Comparison of ENCODE assay signal across 19 mouse cellular contexts in genomic region chr1:66865633-66866032, GRCm38 (mm10). TPM values are rescaled to one million over a fixed set of nuclear protein-coding genes. Genes with fewer than 3 reads are reported as not detected.
DNase-seq lines count a peak whose midpoint lies in the region; ATAC-seq and TF ChIP-seq lines count a peak whose summit lies in the region.
"Had no signal": no experiment of that assay in that cellular context is flagged by ENCODE, and none has a peak within 500 bp of the region (broad histone marks: within the 10 kb centered on the region; RNA-seq: fewer than 3 reads in every experiment).

No protein-coding gene starts in this region.

- no peak overlapping the region for H3K9ac ChIP-seq in heart, adult 2 months (ENCODE audit: low read depth, low read length)
- H3K9ac ChIP-seq in heart, embryonic 13.5 days = no peak overlapping the region
- H3K9ac ChIP-seq in heart, postnatal 0 days (replicated peaks; ENCODE audit: low read depth, low read length) = no peak overlapping the region
- H3K9ac ChIP-seq: embryonic facial prominence, embryonic 12.5 days; forebrain, embryonic 15.5 days; hindbrain, embryonic 13.5 days; kidney, embryonic 15.5 days had no signal

- H3K27ac ChIP-seq in heart, adult 2 months = peak overlapping the region; percentile 81
- peak overlapping the region; percentile 98 for H3K27ac ChIP-seq in heart, embryonic 13.5 days (replicated peaks)
- peak overlapping the region; percentile 100 for H3K27ac ChIP-seq in heart, postnatal 0 days (ENCODE audit: low read depth)
- no peak overlapping the region for H3K27ac ChIP-seq in heart, embryonic 10.5 days
- H3K27ac ChIP-seq: embryonic facial prominence, embryonic 12.5 days; forebrain, embryonic 15.5 days; hindbrain, embryonic 13.5 days; hindbrain, postnatal 0 days; kidney, embryonic 15.5 days had no signal

- ATAC-seq in heart, embryonic 13.5 days (ENCODE audit: extremely low read depth, insufficient number of reproducible peaks, low FRiP score, low TSS enrichment) = no peak
- no peak for ATAC-seq in heart, postnatal 0 days (ENCODE audit: insufficient read depth, low read depth)
- ATAC-seq: forebrain, embryonic 15.5 days; hindbrain, postnatal 0 days had no signal

- no peak for TF ChIP-seq EP300 in heart, adult 2 months (IDR thresholded peaks at IDR 0.05; ENCODE audit: insufficient read depth, low read depth, low read length)
- TF ChIP-seq EP300 in heart, postnatal 0 days (IDR thresholded peaks at IDR 0.05; ENCODE audit: low read depth) = no peak

- DNase-seq in heart, adult 2 months = no peak
- no peak for DNase-seq in heart, postnatal 10 days
- DNase-seq in heart, postnatal 14 days = no peak
- DNase-seq in heart, postnatal 0 days (ENCODE audit: low spot score) = peak; percentile 74
- no peak for DNase-seq in heart, embryonic 10.5 days (ENCODE audit: low spot score)
- peak; percentile 31 for DNase-seq in splenic B cell, adult 2 months (ENCODE audit: low read depth, low spot score)
- DNase-seq: adrenal gland, adult 2 months; cerebellum, adult 11-12 months; cerebellum, adult 9-10 months; cerebellum, postnatal 25 days; gastrocnemius, postnatal 25 days; kidney, adult 2 months; kidney, postnatal 14 days had no signal

- 0 out of 2 replicates have a peak overlapping the region, but pooled peaks have one; percentile 9 for H3K4me2 ChIP-seq in heart, embryonic 13.5 days
- H3K4me2 ChIP-seq in heart, postnatal 0 days (ENCODE audit: low read depth, low read length) = no peak overlapping the region
- H3K4me2 ChIP-seq: embryonic facial prominence, embryonic 12.5 days; forebrain, embryonic 15.5 days; hindbrain, embryonic 13.5 days; kidney, embryonic 15.5 days had no signal

- TF ChIP-seq CTCF in heart, adult 2 months (IDR thresholded peaks at IDR 0.05) = no peak
- TF ChIP-seq CTCF in heart, postnatal 0 days (IDR thresholded peaks at IDR 0.05; ENCODE audit: low read depth) = no peak

- no peak overlapping the region for H3K4me3 ChIP-seq in heart, adult 2 months
- no peak overlapping the region for H3K4me3 ChIP-seq in heart, embryonic 13.5 days
- no peak overlapping the region for H3K4me3 ChIP-seq in heart, postnatal 0 days (ENCODE audit: low read depth, low read length)
- H3K4me3 ChIP-seq in heart, embryonic 10.5 days = no peak overlapping the region
- H3K4me3 ChIP-seq: embryonic facial prominence, embryonic 12.5 days; forebrain, embryonic 15.5 days; hindbrain, embryonic 13.5 days; kidney, embryonic 15.5 days had no signal

- H3K36me3 ChIP-seq in heart, adult 2 months (ENCODE audit: control insufficient read depth, insufficient read depth, low read length) = peaks cover 15% of the 10 kb centered on the region
- peaks cover 4% of the 10 kb centered on the region for H3K36me3 ChIP-seq in heart, embryonic 13.5 days
- H3K36me3 ChIP-seq in heart, postnatal 0 days (replicated peaks; ENCODE audit: control insufficient read depth, insufficient read depth, low read length) = 0 out of 2 replicates have a peak, but pooled peaks cover under 1% of the 10 kb centered on the region
- no peaks in the 10 kb centered on the region for H3K36me3 ChIP-seq in heart, embryonic 10.5 days
- H3K36me3 ChIP-seq in splenic B cell, adult 2 months (ENCODE audit: control insufficient read depth, insufficient read depth, low read length, poor library complexity, severe bottlenecking) = no peaks in the 10 kb centered on the region
- H3K36me3 ChIP-seq: embryonic facial prominence, embryonic 12.5 days; forebrain, embryonic 15.5 days; hindbrain, embryonic 13.5 days; kidney, embryonic 15.5 days had no signal

- H3K27me3 ChIP-seq in heart, adult 2 months (ENCODE audit: control insufficient read depth, insufficient read depth, low read length) = no peaks in the 10 kb centered on the region
- no peaks in the 10 kb centered on the region for H3K27me3 ChIP-seq in heart, embryonic 13.5 days (replicated peaks)
- no peaks in the 10 kb centered on the region for H3K27me3 ChIP-seq in heart, postnatal 0 days (ENCODE audit: control insufficient read depth, insufficient read depth, low read length)
- H3K27me3 ChIP-seq in heart, embryonic 10.5 days (ENCODE audit: insufficient read depth, poor library complexity, severe bottlenecking) = no peaks in the 10 kb centered on the region
- H3K27me3 ChIP-seq in splenic B cell, adult 2 months (ENCODE audit: control insufficient read depth, insufficient read depth, low read length, poor library complexity, severe bottlenecking) = no peaks in the 10 kb centered on the region
- H3K27me3 ChIP-seq: embryonic facial prominence, embryonic 12.5 days; forebrain, embryonic 15.5 days; kidney, embryonic 15.5 days had no signal

- H3K79me2 ChIP-seq in heart, adult 2 months (replicated peaks; ENCODE audit: control insufficient read depth, insufficient read depth, low read length) = peaks cover 1% of the 10 kb centered on the region

- H3K9me3 ChIP-seq in heart, embryonic 13.5 days = no peaks in the 10 kb centered on the region
- no peaks in the 10 kb centered on the region for H3K9me3 ChIP-seq in heart, postnatal 0 days (replicated peaks; ENCODE audit: control insufficient read depth, low read length)
- no peaks in the 10 kb centered on the region for H3K9me3 ChIP-seq in heart, embryonic 10.5 days
- H3K9me3 ChIP-seq: embryonic facial prominence, embryonic 12.5 days; forebrain, embryonic 15.5 days; hindbrain, embryonic 13.5 days; kidney, embryonic 15.5 days had no signal

- TF ChIP-seq POLR2A in heart, adult 2 months (IDR thresholded peaks at IDR 0.05; ENCODE audit: insufficient read depth, low read depth, low read length) = no peak

- intact Hi-C loops in heart, adult 2 months (cut with DNase I) = no loop called here
- intact Hi-C loops in heart, postnatal 10 days (cut with DNase I) = no loop called here
- intact Hi-C loops in heart, postnatal 14 days (cut with DNase I) = no loop called here

- WGBS in heart, adult 2 months = 34% methylated on average over 4 of the region's 4 CpGs
- 41% methylated on average over 4 of the region's 4 CpGs for WGBS in heart, embryonic 13.5 days
- 36% methylated on average over 4 of the region's 4 CpGs for WGBS in heart, postnatal 0 days
- WGBS in heart, embryonic 10.5 days = 65% methylated on average over 4 of the region's 4 CpGs

- H3K4me1 ChIP-seq in heart, adult 2 months (ENCODE audit: control insufficient read depth, insufficient read depth, low read length) = no peaks in the 10 kb centered on the region; the same call in 1 of the 2 replicates
- H3K4me1 ChIP-seq in heart, embryonic 13.5 days = peaks cover 45% of the 10 kb centered on the region
- H3K4me1 ChIP-seq in heart, postnatal 0 days (ENCODE audit: control insufficient read depth, insufficient read depth) = peaks cover 20% of the 10 kb centered on the region
- H3K4me1 ChIP-seq in heart, embryonic 10.5 days = 0 out of 2 replicates have a peak, but pooled peaks cover 8% of the 10 kb centered on the region
- H3K4me1 ChIP-seq: embryonic facial prominence, embryonic 12.5 days had no signal

RNA-seq across cellular contexts. Expression of gene Acadl, which starts 2.6 kb away (rescaled TPM):
- 1,000 to 10,000 TPM; 1,007 to 1,201 TPM for total RNA-seq in heart, adult 2 months (2021)
- 327 and 489 TPM in 2 replicates for polyA plus RNA-seq in heart, adult 2 months (2012; rRNA removed)
- total RNA-seq in heart, postnatal 10 days (2021) = 1,000 to 10,000 TPM; 1,366 to 1,415 TPM
- 459 and 524 TPM in 2 replicates for polyA plus RNA-seq in heart, embryonic 13.5 days (2015; fragmentation: Nextera tagmentation; extraction: Ambion mirVana)
- 1,000 to 10,000 TPM; 1,175 to 1,217 TPM for total RNA-seq in heart, postnatal 14 days (2021)
- total RNA-seq in heart, postnatal 0 days (2014; rRNA removed; ENCODE audit: low replicate concordance) = 144 and 267 TPM in 2 replicates
- polyA plus RNA-seq in heart, postnatal 0 days (2015; fragmentation: Nextera tagmentation; extraction: Ambion mirVana) = 1,733 and 1,796 TPM in 2 replicates
- polyA plus RNA-seq in heart, embryonic 10.5 days (2016; fragmentation: Nextera tagmentation; extraction: Ambion mirVana) = 124 and 196 TPM in 2 replicates

RNA-seq across cellular contexts. Expression of gene Kansl1l, which starts 48.3 kb away (rescaled TPM):
- total RNA-seq in heart, adult 2 months (2021) = 10 to 100 TPM; 22.9 to 23.4 TPM
- polyA plus RNA-seq in heart, adult 2 months (2012; rRNA removed) = 5.1 and 9.5 TPM in 2 replicates
- total RNA-seq in heart, postnatal 10 days (2021) = 10 to 100 TPM; 14.2 to 17.1 TPM
- polyA plus RNA-seq in heart, embryonic 13.5 days (2015; fragmentation: Nextera tagmentation; extraction: Ambion mirVana) = 8.7 and 9.0 TPM in 2 replicates
- 10 to 100 TPM; 18.3 to 18.6 TPM for total RNA-seq in heart, postnatal 14 days (2021)
- 22.5 and 26.6 TPM in 2 replicates for total RNA-seq in heart, postnatal 0 days (2014; rRNA removed; ENCODE audit: low replicate concordance)
- polyA plus RNA-seq in heart, postnatal 0 days (2015; fragmentation: Nextera tagmentation; extraction: Ambion mirVana) = 9.4 and 9.6 TPM in 2 replicates
- polyA plus RNA-seq in heart, embryonic 10.5 days (2016; fragmentation: Nextera tagmentation; extraction: Ambion mirVana) = 7.1 and 10.2 TPM in 2 replicates

Comparison
In these comparisons a context has a peak if more than half of its experiments do, and no peak if none do; other contexts are left out.
1. DNase-seq: peak in heart, postnatal 0 days (single experiment) and splenic B cell, adult 2 months (single experiment); none in heart, adult 2 months (0 of 2), heart, postnatal 10 days (0 of 2), heart, postnatal 14 days (0 of 2) and heart, embryonic 10.5 days (single experiment).